Mouse (Mus musculus) brown adipose tissue, adult 24 weeks (tissue): ENCODE results near the gene Adamtsl4. TPM values are rescaled to one million over a fixed set of nuclear protein-coding genes. Genes with fewer than 3 reads are reported as not detected.
"Not testable (repeated sequence)": the region's sequence is repeated elsewhere in the genome, so short reads cannot be mapped to it uniquely, and the experiment has no call there.

Experiments
- H3K27ac ChIP-seq: fragments of 200-500 bp; replicated peaks from 2 replicates; pipeline ENCODE4 v1.5.1; 2012; ENCODE audit warnings: low read depth, mild to moderate bottlenecking, low read length
- H3K4me1 ChIP-seq: fragments of 200-500 bp; 2 replicates; pipeline ENCODE4 v1.6.1; 2012; ENCODE audit warnings: low read length, mixed read lengths; ENCODE audit not compliant: control insufficient read depth, insufficient read depth, insufficient read length
- H3K4me3 ChIP-seq: fragments of 200-500 bp; 2 replicates; pipeline ENCODE4 v1.5.1; 2012; ENCODE audit warnings: low read depth, mild to moderate bottlenecking, low read length, moderate library complexity; ENCODE audit not compliant: insufficient read depth
- polyA plus RNA-seq: library from polyadenylated mRNA; stranded (reverse); fragments of >200 nt; gene quantifications from 2 replicates; pipeline ENCODE4 v1.2.4, GENCODE M21; 2012; ENCODE audit not compliant: missing spikeins, insufficient read depth, insufficient read length

Gene Adamtsl4
- polyA plus RNA-seq, 1 experiment, result 6.6 TPM

DNA sequence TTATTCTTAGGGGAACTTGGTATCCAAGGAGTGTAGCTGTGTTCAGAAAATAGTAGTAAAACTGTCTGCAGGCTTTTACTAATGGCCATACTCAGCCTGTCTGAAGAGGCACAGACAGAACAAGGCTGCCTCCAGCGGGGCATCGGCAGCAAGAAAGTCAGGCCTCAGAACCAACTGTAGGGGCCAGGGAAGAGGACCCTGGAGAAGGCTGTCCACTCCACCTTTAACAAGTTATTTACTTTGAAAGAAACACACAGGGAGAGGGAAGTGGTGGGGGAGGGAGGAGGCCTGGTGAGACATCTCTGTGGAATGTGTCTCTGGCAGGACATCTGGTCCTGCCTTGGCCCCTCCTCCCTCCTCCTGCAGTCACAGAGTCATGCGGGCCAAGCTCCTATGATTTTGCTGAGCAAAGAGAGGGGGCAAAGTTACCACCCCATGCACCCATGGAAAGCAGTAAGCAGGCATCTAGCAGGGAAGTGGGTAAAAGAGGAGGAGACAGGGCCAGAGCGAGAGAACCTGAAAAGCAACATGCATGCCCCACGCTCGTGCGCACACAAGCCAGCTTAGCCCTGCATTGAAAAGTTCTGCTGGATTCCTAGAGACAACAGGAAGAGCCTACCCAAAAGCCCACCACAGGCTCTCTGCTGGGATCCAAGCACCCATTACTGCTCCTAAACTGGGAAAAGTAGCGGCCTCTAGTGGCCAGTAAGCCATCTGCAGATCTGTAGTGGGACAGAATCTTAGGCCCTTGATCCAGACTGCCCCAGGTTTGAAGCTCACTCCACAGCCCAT lies 12.2 kb downstream of the Adamtsl4 start:
- Histone ChIP-seq H3K4me1 (peaks cover 39% of the 10 kb centered on the region), H3K27ac (peak overlapping the region; percentile 97), H3K4me3 (peak overlapping the region; percentile 21)

DNA sequence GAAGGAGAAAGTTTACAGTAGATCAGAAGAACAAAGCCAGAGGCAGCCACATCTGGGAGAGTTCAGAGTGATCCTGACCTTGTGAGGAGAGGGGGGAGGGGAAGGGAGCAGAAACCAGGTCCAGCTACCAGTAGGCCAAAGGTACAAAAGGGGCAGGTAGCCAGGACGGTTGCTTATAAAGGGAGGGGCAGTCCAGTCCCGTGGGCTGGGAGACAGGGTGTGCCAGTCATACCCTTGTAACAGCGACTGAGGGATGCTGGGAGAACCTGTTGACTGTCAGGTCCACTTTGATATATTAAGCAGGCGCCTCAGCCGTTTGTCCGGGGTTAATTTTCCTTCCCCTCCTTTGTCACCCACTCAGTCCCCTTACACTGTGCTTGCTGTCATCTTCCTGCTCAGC lies 12.9 kb downstream of the Adamtsl4 start:
- Histone ChIP-seq H3K4me1 (peaks cover 39% of the 10 kb centered on the region), H3K4me3 (peak overlapping the region; percentile 21), H3K27ac (peak overlapping the region; percentile 97)

GRCm38 (mm10) chr3:95674236-95674635 lies 13.5 kb downstream of the Adamtsl4 start:
- Histone ChIP-seq H3K4me3 (no peak overlapping the region), H3K27ac (peak overlapping the region; percentile 97), H3K4me1 (peaks cover 42% of the 10 kb centered on the region)

DNA sequence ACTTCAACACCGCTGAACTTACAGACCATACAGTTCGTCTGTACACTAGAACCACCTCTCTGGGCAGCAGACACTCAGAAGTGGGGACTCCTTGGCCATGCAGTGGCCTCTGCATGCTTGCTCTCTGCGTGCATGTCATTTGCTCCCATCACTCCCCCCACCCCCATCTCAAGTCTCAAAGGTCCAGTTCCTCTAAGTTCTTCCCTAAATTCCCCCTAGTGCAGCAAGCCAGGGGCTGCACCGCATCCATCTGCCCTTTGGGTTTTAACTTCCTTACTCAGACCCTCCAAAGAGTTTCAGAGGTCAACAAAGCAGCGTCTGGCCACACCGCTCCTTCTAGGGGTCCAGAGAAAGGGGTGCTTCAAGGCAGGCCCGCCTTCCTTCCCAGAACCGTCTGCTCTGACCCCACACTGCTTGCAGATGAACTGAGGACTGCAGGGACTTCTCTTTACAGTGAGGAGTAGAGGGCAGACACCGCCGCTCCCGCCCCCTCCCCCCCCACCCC lies 14.0 kb downstream of the Adamtsl4 start:
- Histone ChIP-seq H3K4me1 (peaks cover 44% of the 10 kb centered on the region), H3K27ac (peak overlapping the region; percentile 93), H3K4me3 (peak overlapping the region; percentile 34)

DNA sequence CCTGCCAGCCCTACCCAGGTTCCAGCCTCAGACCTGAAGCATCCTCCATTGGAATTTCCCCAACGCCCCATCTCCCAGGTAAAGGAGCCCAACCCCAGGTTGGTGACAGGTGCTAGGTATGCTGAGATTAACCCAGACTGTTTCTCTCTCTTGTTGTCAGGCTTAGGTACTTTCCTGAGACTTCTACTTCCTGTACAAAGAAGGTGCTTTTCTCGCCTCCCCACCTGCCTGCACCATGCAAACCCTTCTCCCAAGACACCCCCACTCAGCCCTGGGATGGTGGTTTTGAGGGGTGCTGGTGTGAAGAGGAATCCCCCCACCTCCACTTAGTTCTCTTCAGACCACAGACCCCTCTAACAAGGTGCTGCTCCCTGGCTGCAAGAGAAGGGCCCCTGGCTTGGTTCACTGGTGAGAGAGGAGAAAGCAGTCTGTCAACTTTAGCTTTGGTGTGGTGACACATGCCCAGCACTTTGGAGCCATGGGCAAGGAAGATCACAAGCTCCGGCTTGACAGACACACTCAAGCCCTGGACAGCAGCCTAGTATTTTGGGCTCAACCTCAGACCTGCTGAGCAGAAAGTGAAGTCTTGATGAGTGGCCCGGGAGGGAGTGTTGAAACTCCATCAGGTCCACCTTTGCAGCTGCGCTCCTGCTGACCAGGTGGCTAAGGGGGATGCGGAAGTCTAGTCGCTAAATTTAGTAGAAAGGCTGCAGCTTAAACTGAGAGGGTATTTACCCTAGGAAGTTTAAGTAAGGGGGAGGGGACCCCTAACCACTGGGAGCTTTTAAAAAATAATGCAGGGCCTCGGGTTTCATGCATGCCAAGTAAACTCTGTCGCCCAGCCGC lies 14.6 kb downstream of the Adamtsl4 start:
- peak overlapping the region; percentile 34; the same call in 1 of the 2 replicates for H3K4me3 ChIP-seq
- peak overlapping the region; percentile 93 for H3K27ac ChIP-seq
- peaks cover 51% of the 10 kb centered on the region for H3K4me1 ChIP-seq

- H3K4me1 ChIP-seq, result peaks cover 56% of the 10 kb centered on the region
- H3K27ac ChIP-seq, result peak overlapping the region; percentile 93
- no peak overlapping the region for H3K4me3 ChIP-seq
Observed at GRCm38 (mm10) chr3:95672461-95672860, 15.3 kb downstream of the Adamtsl4 start.

GRCm38 (mm10) chr3:95671201-95671600 lies 16.5 kb downstream of the Adamtsl4 start:
- H3K4me1 ChIP-seq, result peaks cover 57% of the 10 kb centered on the region
- H3K27ac ChIP-seq, result peak overlapping the region; percentile 15; the same call in 1 of the 2 replicates

DNA sequence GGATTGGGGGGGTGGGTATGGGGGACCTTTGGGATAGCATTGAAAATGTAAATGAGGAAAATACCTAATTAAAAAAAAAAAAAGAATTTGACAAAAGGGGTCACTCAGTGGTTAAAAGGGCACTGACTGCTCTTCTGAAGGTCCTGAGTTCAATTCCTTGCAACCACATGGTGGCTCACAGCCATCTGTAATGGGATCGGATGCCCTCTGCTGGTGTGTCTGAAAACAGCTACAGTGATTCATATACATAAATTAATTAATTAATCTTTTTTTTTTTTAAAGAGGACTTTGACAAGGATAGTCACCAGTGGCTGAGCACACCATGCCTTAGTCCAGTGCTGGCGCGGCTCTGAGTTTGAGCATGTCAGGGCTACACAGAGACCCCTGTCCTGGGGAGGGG lies 17.3 kb downstream of the Adamtsl4 start:
- not testable (repeated sequence) for H3K4me3 ChIP-seq, H3K27ac ChIP-seq
- peaks cover 58% of the 10 kb centered on the region for H3K4me1 ChIP-seq

More at GRCm38 (mm10) chr3:95671201-95671600, 16.5 kb downstream of the Adamtsl4 start:
- no peak overlapping the region for H3K4me3 ChIP-seq

GRCm38 (mm10) chr3:95669309-95669665 lies 18.4 kb downstream of the Adamtsl4 start:
- peak overlapping the region; percentile 89 for H3K27ac ChIP-seq
- no peak overlapping the region for H3K4me3 ChIP-seq
- peaks cover 60% of the 10 kb centered on the region for H3K4me1 ChIP-seq

DNA sequence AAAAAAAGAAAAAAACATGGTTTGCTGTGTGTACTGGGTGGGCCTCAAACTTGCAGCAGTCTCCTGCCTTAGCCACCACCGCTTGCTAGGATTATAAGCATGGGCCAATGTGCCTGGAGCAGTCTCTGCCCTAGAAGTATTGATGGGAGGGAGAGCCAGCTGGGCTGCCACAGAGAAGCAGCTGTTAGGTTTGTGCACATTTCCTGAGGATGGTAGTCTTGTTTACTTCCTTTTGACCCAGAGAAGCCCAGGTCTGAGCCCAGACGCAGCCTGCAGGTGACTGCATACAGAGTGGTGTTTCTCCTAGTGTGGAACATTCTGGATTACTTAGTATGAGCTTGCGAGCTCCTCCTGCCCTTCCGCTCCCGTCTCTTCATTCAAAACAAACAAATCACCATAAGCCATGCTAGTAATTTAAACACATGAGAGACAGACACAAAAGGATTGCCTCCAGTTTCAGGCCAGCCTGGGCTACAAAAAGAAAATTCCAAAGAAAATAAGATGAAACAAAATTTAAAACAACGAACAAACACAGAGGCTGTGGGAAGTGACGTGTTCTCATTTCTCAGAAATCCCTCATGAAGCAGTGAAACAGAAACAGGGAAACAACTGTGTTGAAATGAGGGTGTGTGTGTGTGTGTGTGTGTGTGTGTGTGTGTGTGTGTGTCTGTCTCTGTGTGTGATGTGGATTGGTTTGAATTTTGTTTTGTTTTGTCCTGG lies 19.0 kb downstream of the Adamtsl4 start:
- Histone ChIP-seq H3K27ac (peak overlapping the region; percentile 89), H3K4me3 (peak overlapping the region; percentile 12; the same call in 1 of the 2 replicates)

DNA sequence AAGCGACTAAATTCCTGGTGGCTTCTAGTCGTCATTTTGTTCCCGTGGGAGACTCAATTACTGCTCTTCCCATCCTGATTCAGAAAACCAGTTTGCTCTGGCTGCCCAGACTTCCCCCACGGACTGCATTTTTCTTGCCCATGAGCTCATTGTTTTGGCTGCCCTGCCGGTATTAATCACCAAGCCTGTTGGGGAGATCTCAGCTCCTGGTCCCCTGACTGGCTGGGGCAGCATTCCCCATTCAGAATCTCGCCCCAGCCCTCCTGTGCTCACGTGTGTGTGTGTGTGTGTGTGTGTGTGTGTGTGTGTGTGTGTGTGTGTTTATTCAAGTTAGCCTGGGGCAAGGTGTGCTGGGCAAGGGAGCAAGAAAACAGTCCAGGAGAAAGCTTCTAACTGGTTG lies 19.7 kb downstream of the Adamtsl4 start:
- Histone ChIP-seq H3K4me1 (peaks cover 62% of the 10 kb centered on the region), H3K4me3 (peak overlapping the region; percentile 14; the same call in 1 of the 2 replicates), H3K27ac (peak overlapping the region; percentile 89)

More for the DNA sequence above, 19.0 kb downstream of the Adamtsl4 start:
- peaks cover 64% of the 10 kb centered on the region for H3K4me1 ChIP-seq

GRCm38 (mm10) chr3:95667521-95667920 lies 20.2 kb downstream of the Adamtsl4 start:
- Histone ChIP-seq H3K27ac (peak overlapping the region; percentile 89), H3K4me3 (peak overlapping the region; percentile 14; the same call in 1 of the 2 replicates), H3K4me1 (peaks cover 61% of the 10 kb centered on the region)

DNA sequence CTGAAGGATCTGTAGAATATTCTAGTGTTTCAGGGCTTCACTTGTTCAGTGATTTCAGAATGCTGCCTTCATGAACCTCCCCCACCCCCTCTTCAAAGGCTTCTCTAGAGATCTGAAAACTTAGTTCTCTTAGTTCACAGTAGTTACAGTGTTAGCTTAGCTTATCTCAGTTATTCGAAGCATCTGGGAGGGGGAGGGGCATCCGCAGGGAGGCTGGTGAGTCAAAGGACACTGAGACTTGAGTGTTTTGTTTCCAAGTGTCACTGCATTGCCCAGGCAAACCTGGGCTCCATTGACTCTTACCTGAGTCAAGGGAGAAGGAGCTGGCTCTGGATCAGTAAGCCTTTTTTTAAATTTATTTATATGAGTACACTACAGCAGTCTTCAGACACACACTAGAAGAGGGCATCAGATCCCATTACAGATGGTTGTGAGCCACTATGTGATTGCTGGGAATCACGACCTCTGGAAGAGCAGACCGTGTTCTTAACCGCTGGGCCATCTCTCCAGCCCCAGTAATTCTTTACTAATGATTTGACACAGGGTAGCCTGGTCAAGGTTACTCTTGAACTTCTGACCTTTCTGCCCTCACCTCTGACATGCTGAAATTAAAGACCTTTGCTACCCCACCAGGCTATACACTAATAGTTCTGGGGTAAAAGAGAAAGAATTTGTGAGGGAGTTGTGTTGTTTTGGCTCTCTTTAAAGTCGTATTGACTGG lies 21.4 kb downstream of the Adamtsl4 start:
- peak overlapping the region; percentile 61 for H3K27ac ChIP-seq
- H3K4me3 ChIP-seq, result no peak overlapping the region
- H3K4me1 ChIP-seq, result peaks cover 54% of the 10 kb centered on the region

DNA sequence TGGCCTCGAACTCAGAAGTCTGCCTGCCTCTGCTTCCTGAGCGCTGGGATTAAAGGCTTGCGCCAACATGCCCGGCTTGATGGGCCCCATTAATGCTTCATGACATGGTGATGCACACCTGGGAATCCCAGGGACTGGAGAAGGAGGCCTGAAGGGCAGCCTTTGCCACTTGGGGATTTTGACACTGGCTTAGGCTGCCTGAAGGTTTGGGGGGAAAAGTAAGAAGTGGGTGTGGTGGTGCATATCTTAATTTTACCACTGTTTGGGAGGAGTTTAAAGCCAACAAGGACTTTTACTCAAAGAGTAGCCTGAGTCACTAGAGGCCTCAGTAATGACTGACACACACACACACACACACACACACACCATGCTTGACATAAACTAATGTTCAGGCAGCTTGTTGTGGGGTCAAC lies 22.8 kb downstream of the Adamtsl4 start:
- H3K4me3 ChIP-seq, result no peak overlapping the region
- H3K27ac ChIP-seq, result peak overlapping the region; percentile 9; the same call in 1 of the 2 replicates
- H3K4me1 ChIP-seq, result peaks cover 54% of the 10 kb centered on the region
